12 mouse cellular contexts compared by ENCODE assay signal in genomic region chr10:23189836-23190235, GRCm38 (mm10).
"Had no signal": no experiment of that assay in that cellular context is flagged by ENCODE, and none has a peak within 500 bp of the region (broad histone marks: within the 10 kb centered on the region; RNA-seq: fewer than 3 reads in every experiment).

No protein-coding gene starts in this region.

- DNase-seq: kidney, adult 8-10 months; kidney, postnatal 10 days; kidney, postnatal 36 days; layer of hippocampus, postnatal 36 days; liver; liver, embryonic 13.5 days; lung, adult 2 months; lung, postnatal 14 days; retina, postnatal 1 day; right cerebral cortex, postnatal 25 days; spleen, adult 18-20 months; thymus, postnatal 25 days had no signal
